Mouse (Mus musculus): ENCODE measurements around the gene Casq2. TPM values are rescaled to one million over a fixed set of nuclear protein-coding genes. Genes with fewer than 3 reads are reported as not detected.

The Casq2 gene
- polyA plus RNA-seq, 1 experiment from 2014 or later: 1.9 TPM

DNA sequence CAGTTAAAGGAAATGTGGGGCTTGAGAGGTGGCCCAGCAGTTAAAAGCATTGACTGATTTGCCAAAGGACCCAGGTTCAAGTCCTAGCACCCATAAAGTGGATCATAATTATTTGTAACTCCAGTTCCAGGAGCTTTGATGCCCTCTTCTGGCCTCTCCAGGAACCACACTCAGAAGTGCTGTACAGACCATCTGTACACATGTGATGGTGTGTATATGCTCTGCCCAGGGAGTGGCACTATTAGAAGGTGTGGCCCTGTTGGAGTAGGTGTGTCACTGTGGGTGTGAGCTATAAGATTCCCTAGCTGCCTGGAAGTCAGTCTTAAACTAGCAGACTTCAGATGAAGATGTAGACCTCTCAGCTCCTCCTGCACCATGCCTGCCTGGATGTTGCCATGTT, 34.7 kb downstream of the Casq2 start:
- ATAC-seq (ENCODE audit: low read depth): no peak
- Histone ChIP-seq H3K27ac (replicated peaks) (no peak overlapping the region), H3K9ac (no peak overlapping the region), H3K4me2 (no peak overlapping the region), H3K36me3 (no peaks in the 10 kb centered on the region), H3K4me3 (no peak overlapping the region), H3K4me1 (replicated peaks) (peaks cover 7% of the 10 kb centered on the region), H3K9me3 (no peaks in the 10 kb centered on the region), H3K27me3 (no peaks in the 10 kb centered on the region)

DNA sequence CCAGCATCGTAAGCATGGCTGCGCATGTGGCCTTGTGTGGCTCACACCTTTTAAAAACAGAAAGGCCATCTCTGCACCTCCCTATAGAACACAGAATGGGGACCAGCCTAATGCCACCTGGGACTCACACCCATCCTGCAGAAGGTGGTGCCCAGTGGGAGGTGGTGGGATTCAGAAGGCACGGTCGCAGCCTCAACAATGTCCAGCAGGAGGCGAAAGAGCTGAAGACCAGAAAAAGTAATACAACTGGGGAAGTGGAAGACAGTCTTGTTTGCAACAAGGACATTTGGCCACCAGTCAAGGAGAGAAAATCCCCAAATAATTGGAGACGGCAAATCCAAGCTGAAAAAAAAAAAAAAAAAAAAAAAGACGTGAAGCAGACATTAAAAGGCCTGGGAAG, 35.8 kb downstream of the Casq2 start:
- Histone ChIP-seq H3K9me3 (no peaks in the 10 kb centered on the region), H3K4me2 (no peak overlapping the region), H3K4me3 (no peak overlapping the region), H3K27ac (replicated peaks) (no peak overlapping the region), H3K27me3 (no peaks in the 10 kb centered on the region), H3K9ac (no peak overlapping the region), H3K4me1 (replicated peaks) (peaks cover 10% of the 10 kb centered on the region), H3K36me3 (no peaks in the 10 kb centered on the region)
- no peak for ATAC-seq (ENCODE audit: low read depth)
- 75% methylated on average over 7 of the region's 7 CpGs for WGBS

DNA sequence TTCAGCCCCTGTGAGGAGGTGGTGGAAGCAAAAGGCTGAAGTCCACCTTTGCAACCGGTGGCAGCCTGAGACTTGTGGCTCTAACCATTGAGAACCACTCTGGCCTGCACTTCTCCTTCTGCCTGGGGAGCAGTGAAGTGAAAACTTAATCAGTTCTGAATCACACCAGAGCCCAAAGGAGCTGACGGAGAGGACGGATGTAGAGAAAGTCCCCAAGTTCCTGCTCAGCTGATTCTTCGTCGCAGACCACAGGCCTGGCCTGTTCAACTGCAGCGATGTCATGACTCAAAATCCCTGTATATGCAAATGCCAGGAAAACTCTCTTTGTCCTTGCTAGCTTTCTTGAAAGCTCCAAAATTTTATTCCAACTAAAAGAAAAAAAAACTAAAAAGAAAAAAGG, 37.4 kb downstream of the Casq2 start:
- no peaks in the 10 kb centered on the region for H3K36me3 ChIP-seq
- H3K4me3 ChIP-seq: no peak overlapping the region
- ATAC-seq (ENCODE audit: low read depth): no peak
- WGBS: 83% methylated on average over 6 of the region's 6 CpGs
- no peaks in the 10 kb centered on the region for H3K27me3 ChIP-seq
- no peak overlapping the region for H3K9ac ChIP-seq
- H3K27ac ChIP-seq (replicated peaks): no peak overlapping the region
- H3K9me3 ChIP-seq: no peaks in the 10 kb centered on the region
- peaks cover 10% of the 10 kb centered on the region for H3K4me1 ChIP-seq (replicated peaks)
- H3K4me2 ChIP-seq: no peak overlapping the region

DNA sequence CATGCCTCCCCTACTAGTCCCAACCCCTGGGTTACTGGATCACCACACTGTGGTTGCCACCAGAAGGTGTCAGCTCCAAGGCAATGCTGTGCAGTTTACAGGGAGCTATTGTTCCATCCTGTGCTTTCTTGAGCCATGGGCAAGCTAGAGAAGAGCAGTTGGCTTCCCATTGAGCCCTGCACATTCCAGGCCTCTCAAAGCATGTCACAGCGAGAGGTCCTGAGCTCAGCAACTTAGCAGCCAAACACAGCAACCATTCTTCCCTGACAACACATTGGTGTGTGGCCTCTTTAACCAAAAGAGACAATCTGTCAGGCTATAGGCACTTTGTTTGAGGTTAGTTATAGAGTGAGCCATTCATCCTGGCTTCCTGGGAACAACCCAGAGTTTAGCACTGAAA, 39.3 kb downstream of the Casq2 start:
- peaks cover 10% of the 10 kb centered on the region for H3K4me1 ChIP-seq (replicated peaks)
- H3K27me3 ChIP-seq: no peaks in the 10 kb centered on the region
- no peak overlapping the region for H3K27ac ChIP-seq (replicated peaks)
- no peak overlapping the region for H3K9ac ChIP-seq
- H3K36me3 ChIP-seq: no peaks in the 10 kb centered on the region
- H3K9me3 ChIP-seq: no peaks in the 10 kb centered on the region
- no peak overlapping the region for H3K4me3 ChIP-seq
- WGBS: 20% methylated on average over 1 of the region's 1 CpGs
- no peak overlapping the region for H3K4me2 ChIP-seq
- ATAC-seq (ENCODE audit: low read depth): no peak

DNA sequence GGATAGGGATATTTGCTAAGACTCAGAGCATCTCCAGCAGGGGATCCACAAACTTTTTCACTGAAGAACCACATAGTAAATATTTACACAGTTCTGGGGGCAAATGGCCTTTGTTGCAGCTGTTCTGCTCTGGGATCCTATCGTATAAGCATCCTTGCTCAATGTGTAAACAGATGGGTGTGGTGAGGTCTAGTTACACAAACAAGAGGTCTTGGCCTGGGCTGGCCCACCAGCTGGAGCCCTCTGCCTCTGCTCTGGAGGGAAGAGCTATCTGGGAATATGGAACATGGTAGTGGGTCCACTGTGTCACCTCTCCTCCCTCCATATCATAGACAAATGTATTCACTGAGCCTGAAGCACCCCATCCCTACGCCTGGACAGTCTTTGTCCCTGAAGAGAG, 40.9 kb downstream of the Casq2 start:
- H3K4me2 ChIP-seq: no peak overlapping the region

DNA sequence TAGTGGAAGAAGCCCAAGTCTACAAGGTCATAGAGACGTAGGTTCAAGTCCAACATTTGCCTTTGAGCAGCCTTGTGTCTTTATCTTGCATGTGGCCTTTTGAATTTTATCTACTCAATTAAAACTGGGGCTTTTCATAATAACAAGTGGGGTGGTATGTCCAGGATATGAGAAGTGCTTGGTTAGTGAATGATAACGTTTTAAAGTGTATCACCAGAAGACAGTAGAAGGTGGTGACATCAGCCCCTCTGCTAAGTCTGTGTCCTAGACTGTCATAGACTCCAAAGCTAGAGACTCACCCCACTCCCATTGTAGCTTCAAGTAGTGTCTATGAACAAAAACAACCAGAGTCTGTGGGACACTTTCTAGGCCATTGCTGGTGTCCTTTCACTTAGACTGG, 42.0 kb downstream of the Casq2 start:
- H3K9ac ChIP-seq: no peak overlapping the region
- no peaks in the 10 kb centered on the region for H3K9me3 ChIP-seq
- WGBS: 88% methylated on average over 2 of the region's 2 CpGs
- no peaks in the 10 kb centered on the region for H3K27me3 ChIP-seq
- H3K36me3 ChIP-seq: no peaks in the 10 kb centered on the region
- H3K4me2 ChIP-seq: no peak overlapping the region
- H3K27ac ChIP-seq (replicated peaks): no peak overlapping the region
- H3K4me1 ChIP-seq (replicated peaks): peaks cover 18% of the 10 kb centered on the region
- H3K4me3 ChIP-seq: no peak overlapping the region
- no peak for ATAC-seq (ENCODE audit: low read depth)

More for the DNA sequence above, 40.9 kb downstream of the Casq2 start:
- 83% methylated on average over 2 of the region's 2 CpGs for WGBS
- no peak overlapping the region for H3K9ac ChIP-seq
- H3K4me3 ChIP-seq: no peak overlapping the region
- no peaks in the 10 kb centered on the region for H3K36me3 ChIP-seq
- H3K27me3 ChIP-seq: no peaks in the 10 kb centered on the region
- peaks cover 15% of the 10 kb centered on the region for H3K4me1 ChIP-seq (replicated peaks)
- no peak for ATAC-seq (ENCODE audit: low read depth)
- no peak overlapping the region for H3K27ac ChIP-seq (replicated peaks)
- no peaks in the 10 kb centered on the region for H3K9me3 ChIP-seq

DNA sequence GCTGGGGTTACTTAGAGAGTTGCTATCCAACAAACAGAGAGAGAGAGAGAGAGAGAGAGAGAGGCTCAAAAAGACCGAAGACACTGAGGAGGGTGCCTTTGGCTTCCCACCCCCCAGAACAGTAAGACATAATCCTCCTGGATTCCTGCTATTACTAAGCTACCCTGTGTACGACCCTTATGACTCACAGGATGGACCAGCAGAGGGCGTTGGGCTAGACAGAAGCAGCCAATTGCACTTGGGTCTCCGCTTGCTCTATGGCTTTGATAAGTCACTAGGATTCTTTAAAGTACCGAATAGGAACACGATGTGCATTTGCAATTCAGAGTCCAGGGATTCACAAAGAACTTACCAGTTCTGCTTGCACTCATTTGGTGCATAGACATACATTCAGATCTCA, 44.3 kb downstream of the Casq2 start:
- Histone ChIP-seq H3K27me3 (no peaks in the 10 kb centered on the region), H3K4me2 (no peak overlapping the region), H3K36me3 (no peaks in the 10 kb centered on the region), H3K9ac (no peak overlapping the region), H3K27ac (replicated peaks) (no peak overlapping the region), H3K4me3 (no peak overlapping the region), H3K4me1 (replicated peaks) (peaks cover 19% of the 10 kb centered on the region), H3K9me3 (no peaks in the 10 kb centered on the region)
- WGBS: 68% methylated on average over 6 of the region's 6 CpGs
- ATAC-seq (ENCODE audit: low read depth): no peak

DNA sequence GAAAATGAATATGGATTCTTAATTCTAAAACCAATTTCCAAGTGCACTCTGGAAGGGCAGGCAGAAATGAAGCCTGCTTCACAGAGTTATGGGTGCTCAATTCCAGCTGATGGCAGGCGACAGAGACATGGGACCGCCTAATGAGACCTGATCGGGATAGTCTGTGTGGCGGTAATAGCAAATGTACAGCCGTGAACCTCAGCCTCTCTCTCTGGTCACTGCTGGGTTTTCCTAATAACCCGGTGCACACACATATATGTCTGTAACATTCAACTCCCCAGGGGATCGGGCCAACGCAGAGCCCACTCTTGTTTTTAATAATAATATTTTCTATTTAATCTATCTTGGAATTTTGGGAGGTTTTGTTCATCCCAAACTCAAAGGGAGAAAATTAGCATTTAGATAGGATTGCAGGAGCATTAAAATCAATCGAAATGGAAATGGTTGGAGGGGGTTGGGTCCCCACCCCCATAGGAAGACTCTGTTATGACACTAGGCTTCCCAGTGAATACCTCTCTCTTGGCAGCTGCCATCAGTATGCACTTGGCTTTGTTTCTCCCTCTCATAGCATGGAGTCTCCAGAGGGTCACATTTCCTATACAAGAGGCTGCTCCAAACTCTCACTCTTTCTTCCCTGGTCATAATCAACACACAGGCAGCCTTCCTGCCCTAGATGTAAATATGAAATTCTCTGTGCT, 45.6 kb downstream of the Casq2 start:
- no peaks in the 10 kb centered on the region for H3K27me3 ChIP-seq
- no peak overlapping the region for H3K4me2 ChIP-seq
- peaks cover 18% of the 10 kb centered on the region; the same call in 1 of the 2 replicates for H3K4me1 ChIP-seq (replicated peaks)
- H3K36me3 ChIP-seq: no peaks in the 10 kb centered on the region
- H3K4me3 ChIP-seq: no peak overlapping the region
- 77% methylated on average over 9 of the region's 9 CpGs for WGBS
- no peak overlapping the region for H3K9ac ChIP-seq
- ATAC-seq (ENCODE audit: low read depth): no peak
- H3K9me3 ChIP-seq: no peaks in the 10 kb centered on the region
- 0 out of 2 replicates have a peak overlapping the region, but pooled peaks have one; percentile 4 for H3K27ac ChIP-seq (replicated peaks)

DNA sequence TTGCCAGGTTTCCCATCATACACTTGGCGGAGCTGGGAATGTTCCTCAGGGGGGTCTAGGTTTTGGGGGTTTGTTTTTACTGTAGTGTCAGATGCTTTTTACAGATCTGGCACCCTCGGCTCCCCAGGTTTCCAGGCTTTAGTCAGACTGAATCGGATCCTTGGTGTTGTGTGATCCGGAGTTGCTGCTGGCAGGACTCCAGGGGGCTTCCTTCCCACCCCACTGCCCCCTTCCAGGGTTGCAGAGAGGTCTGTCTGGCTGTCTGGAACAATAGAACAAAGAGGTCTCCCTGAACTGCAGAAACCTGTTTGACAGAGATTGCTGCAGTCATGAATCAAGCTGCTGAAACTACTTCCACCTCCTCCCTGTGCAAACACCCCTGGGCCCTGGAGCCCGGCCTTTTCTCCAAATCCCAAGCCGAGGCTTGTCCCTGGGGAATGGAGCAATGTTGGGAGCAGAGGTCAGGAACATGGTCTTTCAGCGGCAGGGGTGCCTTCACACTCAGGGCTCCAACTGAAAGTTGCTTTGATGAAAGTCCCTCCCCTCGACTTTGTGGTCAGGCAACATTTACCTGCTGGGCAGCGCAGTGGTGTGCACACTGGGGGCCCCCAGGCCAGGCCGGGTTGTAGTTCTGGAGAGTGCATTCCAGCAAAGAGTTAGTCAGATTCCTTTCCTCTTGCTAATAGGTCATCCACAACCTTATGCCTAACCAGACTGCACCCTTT, 49.3 kb downstream of the Casq2 start:
- H3K27ac ChIP-seq (replicated peaks): no peak overlapping the region
- WGBS: 19% methylated on average over 10 of the region's 10 CpGs
- H3K9me3 ChIP-seq: no peaks in the 10 kb centered on the region
- no peak overlapping the region; the same call in 1 of the 2 replicates for H3K9ac ChIP-seq
- H3K4me2 ChIP-seq: no peak overlapping the region
- no peaks in the 10 kb centered on the region for H3K27me3 ChIP-seq
- 0 out of 2 replicates have a peak, but pooled peaks have one; percentile 13 for ATAC-seq (ENCODE audit: low read depth)
- no peak overlapping the region for H3K4me3 ChIP-seq
- H3K36me3 ChIP-seq: no peaks in the 10 kb centered on the region
- H3K4me1 ChIP-seq (replicated peaks): peaks cover 18% of the 10 kb centered on the region; the same call in 1 of the 2 replicates

DNA sequence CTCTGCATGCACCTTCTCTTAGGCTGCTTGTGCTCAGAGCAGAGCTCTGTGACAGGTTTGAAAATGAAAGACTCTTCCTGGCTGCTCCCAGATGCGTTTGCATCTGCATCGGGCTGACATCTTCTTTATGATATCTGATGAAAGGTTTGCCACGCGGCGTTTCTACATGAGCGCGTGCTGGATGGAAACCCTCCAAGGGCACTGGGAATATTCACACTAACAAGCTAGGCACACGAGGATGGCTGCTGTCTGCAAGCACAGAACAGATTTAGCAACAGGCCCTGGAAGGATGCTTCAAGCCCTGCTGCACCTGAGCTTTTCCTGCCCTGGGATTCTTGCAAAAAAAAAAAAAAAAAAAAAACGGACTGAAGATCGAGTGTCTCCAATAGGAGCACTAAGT, 50.9 kb downstream of the Casq2 start:
- ATAC-seq (ENCODE audit: low read depth): no peak
- 80% methylated on average over 10 of the region's 10 CpGs for WGBS
- H3K4me1 ChIP-seq (replicated peaks): peaks cover 12% of the 10 kb centered on the region; the same call in 1 of the 2 replicates
- H3K4me3 ChIP-seq: no peak overlapping the region
- no peak overlapping the region for H3K27ac ChIP-seq (replicated peaks)
- H3K9me3 ChIP-seq: no peaks in the 10 kb centered on the region
- H3K36me3 ChIP-seq: no peaks in the 10 kb centered on the region
- H3K27me3 ChIP-seq: no peaks in the 10 kb centered on the region
- no peak overlapping the region for H3K9ac ChIP-seq
- no peak overlapping the region for H3K4me2 ChIP-seq

DNA sequence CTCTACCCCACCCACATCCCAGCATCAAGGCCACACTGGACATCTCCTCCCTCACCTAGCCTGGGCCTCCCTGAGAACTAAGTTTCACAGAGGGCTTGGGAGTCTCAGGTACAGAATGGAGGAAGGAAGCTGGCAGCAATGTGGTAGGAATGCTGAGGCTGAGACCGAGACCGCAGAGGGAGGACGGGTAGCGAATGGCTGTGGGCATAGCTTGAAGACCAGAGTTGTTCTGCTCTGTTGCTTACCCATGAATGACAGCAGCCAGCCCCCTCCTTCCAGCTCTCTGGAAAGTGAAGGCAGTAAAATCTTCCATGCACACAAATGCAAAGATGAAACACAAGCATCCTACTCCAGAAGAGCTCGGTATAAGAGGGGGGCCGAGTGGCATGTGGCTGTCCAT, 52.7 kb downstream of the Casq2 start:
- Histone ChIP-seq H3K36me3 (no peaks in the 10 kb centered on the region), H3K4me1 (replicated peaks) (peaks cover 10% of the 10 kb centered on the region; the same call in 1 of the 2 replicates), H3K27me3 (no peaks in the 10 kb centered on the region), H3K4me2 (no peak overlapping the region), H3K9me3 (no peaks in the 10 kb centered on the region), H3K4me3 (no peak overlapping the region), H3K27ac (replicated peaks) (no peak overlapping the region), H3K9ac (no peak overlapping the region)
- WGBS: 66% methylated on average over 6 of the region's 6 CpGs
- no peak for ATAC-seq (ENCODE audit: low read depth)

DNA sequence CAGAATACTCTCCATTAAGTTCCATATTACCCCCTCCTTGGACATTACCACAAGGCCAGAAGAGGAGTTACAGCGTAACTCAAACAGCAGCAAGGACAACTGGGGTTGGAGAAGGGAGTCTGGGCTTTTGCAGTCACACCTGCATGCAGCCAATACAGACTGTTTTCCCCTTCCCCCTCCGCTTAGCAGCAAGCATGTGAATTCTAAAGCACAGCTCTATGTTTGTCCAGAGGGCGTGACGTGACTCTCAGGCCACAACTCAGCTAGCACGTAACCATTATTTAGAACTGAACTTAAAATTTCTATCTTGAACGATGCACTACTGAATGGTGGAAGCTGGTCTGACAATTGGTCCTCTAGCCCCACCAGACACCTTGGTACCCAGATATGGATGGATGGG, 54.4 kb downstream of the Casq2 start:
- Histone ChIP-seq H3K27ac (replicated peaks) (no peak overlapping the region), H3K4me2 (no peak overlapping the region), H3K4me1 (replicated peaks) (peaks cover 8% of the 10 kb centered on the region), H3K9ac (no peak overlapping the region), H3K4me3 (no peak overlapping the region), H3K36me3 (no peaks in the 10 kb centered on the region), H3K27me3 (no peaks in the 10 kb centered on the region), H3K9me3 (no peaks in the 10 kb centered on the region)
- no peak for ATAC-seq (ENCODE audit: low read depth)
- 88% methylated on average over 6 of the region's 6 CpGs for WGBS
